Mouse (Mus musculus) megakaryocyte-erythroid progenitor cell, adult 5-6 weeks (primary cell): ENCODE measurements around the gene Prrc2a. TPM values are rescaled to one million over a fixed set of nuclear protein-coding genes. Genes with fewer than 3 reads are reported as not detected.

Experiments
- ATAC-seq: replicated peaks from 2 replicates; pipeline ENCODE4 v1.8.0; 2016; ENCODE audit warnings: mild to moderate bottlenecking, inconsistent platforms; ENCODE audit not compliant: severe bottlenecking, poor library complexity, low FRiP score, low TSS enrichment
- total RNA-seq, 2 experiments: library from RNA; stranded (forward) in 1 of 2; stranded (reverse) in 1 of 2; fragments of 200-1000, 215-1000 nt in 1 of 2; fragments of >200 nt in 1 of 2; fragmentation: Nextera tagmentation in 1 of 2; gene quantifications; 2 replicates each; pipeline ENCODE4 v1.2.3; 2014 to 2017

Prrc2a gene
- total RNA-seq, 2 experiments from 2014 or later: 47.1 to 430 TPM

DNA sequence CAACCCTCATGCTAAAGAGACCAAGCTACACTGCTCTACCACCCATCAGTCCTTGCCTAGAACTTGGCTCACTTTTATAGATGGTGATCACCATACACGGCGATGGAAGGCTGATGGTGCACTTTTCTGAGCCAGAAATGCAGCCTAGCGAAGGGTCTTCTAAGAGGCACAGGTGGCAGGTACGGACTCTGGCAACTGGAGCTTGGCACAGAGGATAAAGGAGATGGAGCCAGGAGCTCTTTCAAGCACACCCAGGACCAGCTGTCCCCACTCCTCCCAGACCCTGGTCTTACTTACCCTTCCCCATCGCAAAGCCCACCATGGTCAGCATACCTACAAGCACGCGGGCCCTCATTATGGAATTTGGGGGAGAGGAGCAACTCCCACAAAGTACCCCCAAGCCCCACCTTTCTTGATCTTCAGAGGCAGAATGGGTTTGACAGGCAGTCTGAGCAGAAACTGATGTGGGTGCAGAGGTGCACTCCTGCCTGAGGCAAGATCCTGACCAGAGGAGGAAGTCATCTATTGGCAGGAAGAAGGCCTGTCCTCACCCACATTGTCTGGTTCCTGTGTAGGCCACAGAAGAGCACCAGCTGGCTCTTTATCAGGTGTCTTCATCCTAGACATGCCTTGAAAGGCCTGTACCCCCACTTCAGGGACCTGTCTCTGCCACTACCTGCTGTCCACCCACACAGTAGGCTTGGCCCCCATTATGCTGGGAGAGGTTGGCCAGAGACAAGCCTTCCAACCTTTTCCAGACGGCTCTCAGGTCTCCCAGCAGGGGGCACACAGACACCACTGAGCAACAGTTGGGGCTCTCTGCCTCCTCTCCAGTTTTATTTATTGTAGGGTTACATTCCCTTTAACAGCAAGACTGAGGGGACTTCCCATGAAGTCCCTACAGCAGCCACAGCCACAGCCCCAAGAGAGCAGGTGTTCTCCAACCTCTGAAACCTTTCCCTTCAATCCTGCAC, 49.4 kb downstream of the Prrc2a start, which contains the start of gene Ly6g5b:
TSS of gene Ly6g5b (minus strand) at position 383 of the 974 bp plus-strand sequence.
- peak; percentile 58; the same call in 1 of the 2 replicates for ATAC-seq

DNA sequence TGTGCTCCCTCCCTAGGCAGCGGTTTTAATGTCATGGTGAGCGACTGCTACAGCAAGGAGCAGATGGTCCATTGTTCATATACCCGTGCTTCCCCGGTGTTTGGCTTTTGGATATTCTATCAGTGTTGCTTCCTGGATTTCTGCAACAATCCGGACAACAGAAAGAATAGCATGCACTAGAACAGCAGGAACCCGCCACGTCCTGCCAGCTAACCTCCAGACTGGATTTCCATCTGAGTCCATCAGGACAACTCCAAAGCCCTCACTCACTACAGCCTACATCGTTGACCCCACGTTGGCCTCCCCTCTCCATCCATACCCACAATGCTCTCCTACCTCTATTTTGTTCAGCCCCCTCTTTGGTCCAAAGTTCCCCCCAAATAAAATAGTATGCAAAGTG, 52.9 kb downstream of the Prrc2a start:
- no peak for ATAC-seq

DNA sequence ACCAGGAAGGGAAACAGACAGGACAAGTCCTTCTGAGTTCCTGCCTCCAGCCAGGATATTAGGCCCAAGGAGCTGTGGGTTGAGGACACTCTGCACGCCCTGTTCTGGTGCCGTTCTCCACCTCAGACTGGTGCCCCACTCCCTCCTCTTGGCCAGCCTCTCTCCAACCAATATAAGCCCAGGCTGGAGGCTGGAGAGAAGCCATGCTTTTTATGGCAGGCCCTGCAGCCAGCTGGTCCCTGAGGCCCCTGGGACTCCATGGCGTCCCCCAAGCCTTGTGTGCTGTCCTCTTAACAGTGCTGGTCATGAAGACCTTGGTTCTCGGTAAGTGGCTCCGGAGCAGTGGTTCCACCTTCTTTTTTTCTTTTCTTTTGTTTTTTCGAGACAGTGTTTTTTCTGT, 56.6 kb downstream of the Prrc2a start, which contains the start of gene Ly6g5c:
TSS of gene Ly6g5c (plus strand) at position 183 of the 400 bp plus-strand sequence.
- no peak for ATAC-seq

DNA sequence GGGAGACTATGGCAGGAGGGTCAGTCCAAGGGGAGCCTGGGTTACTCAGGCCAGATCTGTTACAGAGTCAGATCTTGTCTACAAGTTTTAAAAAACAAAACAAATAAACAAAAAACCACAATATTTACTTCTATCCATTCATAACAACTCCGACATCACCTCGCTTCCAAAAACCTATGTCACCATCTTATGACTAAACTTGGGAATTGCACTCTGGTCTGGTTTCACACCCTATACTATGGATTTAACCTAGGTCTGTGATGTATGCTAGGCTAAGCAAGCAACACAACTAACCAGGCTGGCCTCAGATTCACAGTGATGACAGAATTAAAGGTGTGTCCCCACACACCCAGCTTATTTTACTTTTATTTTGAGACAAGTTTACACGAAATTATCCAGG, 58.2 kb downstream of the Prrc2a start:
- ATAC-seq: no peak

DNA sequence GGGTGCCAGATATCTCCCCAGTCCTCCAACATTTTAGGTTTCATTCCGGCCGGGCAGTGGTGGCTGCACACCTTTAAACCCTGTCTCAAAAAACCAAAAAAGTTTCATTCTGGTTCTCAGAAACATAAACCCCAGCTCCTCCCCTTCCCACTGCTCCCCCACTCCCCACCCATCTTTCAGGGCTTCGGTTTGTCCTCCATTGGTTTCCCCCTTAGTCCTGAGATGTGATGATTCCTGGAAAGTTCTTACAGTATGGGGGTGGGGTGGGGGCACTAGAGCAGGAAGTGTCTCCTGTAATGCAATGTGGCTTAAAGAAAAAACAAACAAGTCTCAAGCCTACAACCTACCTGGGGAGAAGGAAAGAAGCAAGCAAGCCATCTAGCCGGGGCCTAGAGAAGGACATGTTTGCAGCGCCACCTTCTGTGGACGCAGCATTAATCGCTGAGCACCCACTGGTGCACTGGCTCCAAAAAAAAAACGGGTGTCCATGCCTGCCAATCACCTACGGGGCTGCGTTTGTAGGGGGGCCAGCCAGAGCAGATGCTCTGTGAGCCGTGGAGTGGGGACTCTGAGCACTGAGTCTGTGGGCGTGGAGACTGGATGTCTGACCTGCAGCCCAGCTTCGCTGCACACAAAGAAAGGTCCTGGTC, 58.8 kb downstream of the Prrc2a start:
- ATAC-seq: peak; percentile 12; the same call in 1 of the 2 replicates

DNA sequence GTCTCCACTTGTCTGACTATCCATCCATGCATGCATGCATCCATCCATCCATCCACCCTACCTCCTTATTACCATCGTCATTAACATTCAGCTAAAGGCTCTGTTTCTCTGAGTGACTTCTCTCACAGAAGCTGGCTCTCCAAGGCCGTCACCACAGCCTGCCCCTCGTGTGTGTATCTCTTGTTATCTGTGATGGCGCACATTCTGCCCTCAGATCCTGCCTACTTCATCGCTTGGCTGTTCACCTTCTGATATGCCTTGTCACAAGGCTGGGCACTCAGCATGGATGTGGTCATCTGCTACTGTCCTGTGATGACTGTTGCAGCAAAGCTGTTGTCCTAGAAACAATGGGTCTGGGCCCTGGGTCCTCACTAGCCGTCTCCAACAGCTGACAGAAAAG, 59.9 kb downstream of the Prrc2a start:
- peak; percentile 87 for ATAC-seq

DNA sequence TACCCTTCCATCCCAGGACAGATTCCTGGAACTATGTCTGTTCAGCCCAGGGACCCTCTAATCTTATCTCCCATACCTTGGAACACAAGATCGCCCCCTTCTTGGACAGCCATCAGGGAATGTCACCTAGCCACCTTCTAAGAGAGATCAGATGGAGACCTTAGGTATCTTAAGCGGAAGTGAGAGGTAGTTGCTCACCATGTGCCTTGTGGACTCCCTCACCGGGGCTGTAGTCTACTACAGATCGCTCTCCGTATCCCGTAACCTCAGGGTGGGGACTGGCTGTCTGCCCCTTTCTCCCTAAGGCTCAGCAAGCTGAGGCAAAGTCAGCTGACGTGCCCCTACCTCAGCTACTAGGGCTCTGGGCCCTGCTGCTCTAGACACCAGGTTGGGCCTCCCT, 60.6 kb downstream of the Prrc2a start:
- ATAC-seq: no peak

DNA sequence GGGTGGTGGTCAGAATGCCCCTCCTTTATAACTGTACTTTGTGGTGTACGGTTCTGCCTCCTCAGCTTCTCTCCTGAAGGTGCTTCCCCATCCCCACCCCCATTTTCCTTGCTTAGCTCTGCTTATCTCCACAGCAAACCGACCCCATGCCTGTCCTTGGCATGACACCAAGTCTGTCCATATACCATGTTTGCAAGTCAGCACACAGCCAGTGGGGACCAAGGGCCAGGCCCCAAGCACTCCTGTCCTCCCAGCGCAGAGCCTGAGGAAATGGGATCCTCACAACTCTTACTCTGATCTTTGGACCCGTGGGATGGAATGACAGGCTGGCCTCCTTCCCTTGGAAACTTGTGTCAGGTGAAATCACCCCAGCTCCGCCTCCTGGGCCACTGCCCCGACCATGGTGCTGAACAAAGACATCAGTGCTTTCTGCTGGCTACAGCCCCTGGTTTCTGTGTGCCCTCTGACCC, 61.4 kb downstream of the Prrc2a start:
- peak; percentile 29 for ATAC-seq

DNA sequence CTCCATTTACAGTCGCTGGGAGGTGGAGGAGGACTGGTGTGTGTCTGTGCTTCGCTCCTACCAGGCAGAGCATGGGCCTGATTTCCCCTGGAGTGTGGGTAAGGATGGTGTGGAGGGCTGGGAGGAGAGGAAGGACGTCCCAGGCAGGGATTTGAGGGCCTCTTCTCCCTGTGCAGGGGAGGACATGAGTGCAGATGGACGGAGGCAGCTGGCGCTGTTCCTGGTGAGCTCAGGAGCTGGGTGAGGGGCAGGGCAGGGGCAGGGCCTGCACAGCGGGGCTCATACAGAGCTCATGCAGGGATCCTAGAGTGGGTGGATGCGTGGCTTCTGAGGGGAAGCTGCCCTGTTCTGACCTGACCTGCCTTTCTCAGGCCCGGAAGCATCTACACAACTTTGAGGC, 62.4 kb downstream of the Prrc2a start:
- ATAC-seq: no peak

DNA sequence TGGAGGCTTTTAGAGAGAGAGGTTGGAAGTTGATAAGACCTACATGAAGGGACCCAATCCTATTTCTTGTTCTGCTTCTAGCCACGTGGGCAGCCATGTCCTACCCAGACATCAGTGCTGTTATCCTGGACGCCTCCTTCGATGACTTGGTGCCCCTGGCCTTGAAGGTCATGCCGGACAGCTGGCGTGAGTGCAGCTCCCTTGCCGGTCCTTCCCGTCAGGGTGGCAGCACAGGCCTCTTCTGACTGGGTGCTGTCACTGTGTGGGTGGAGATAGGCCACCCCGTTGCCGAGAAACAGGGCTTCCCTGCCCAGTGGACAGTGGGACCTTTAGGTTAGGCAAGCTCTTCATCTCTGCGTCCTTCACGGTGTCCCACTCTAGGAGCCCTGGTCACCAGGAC, 63.5 kb downstream of the Prrc2a start:
- ATAC-seq: no peak

DNA sequence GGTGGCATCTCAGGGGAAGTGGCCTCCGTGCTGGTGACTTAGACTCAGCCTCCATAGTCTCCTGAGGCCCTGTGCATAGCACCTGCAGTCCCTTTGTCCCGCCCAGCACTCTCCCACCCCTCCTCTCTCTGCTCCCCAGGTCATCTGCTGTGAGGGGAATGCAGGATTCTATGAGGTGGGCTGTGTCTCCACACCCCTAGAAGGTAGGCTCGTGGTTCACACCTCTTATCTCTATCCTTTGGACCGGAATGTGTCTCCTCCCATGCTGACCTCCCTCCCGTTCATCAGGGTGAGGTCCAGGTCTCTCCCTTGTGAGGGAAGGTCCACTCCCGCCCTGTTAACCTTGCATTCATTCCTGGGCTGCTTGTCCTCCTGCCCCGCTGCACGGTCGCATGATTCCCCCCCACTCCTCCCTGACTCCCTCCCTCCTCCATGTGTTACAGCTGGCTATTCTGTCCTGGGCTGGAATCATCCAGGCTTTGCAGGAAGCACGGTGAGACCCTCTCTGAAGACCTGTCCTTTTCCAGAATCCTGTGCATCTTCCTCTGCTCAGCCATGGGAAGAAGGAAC, 64.4 kb downstream of the Prrc2a start:
- ATAC-seq: no peak

Other genes starting within 250 kb of the Prrc2a start
Only the 30 nearest of the 38 such genes appear.
- 137 and 213 TPM in 2 replicates for gene Vars, start 163.9 kb downstream of the Prrc2a start, total RNA-seq (2014; fragmentation: Nextera tagmentation)
- gene Vars, start 163.9 kb downstream of the Prrc2a start, total RNA-seq (2017): 226 and 342 TPM in 2 replicates
- gene Vwa7, start 148.3 kb downstream of the Prrc2a start, total RNA-seq (2014; fragmentation: Nextera tagmentation): 0.31 and 0.54 TPM in 2 replicates
- gene Vwa7, start 148.3 kb downstream of the Prrc2a start, total RNA-seq (2017): 0.15 and 0.19 TPM in 2 replicates
- 9.4 and 14.7 TPM in 2 replicates for gene Sapcd1, start 136.9 kb downstream of the Prrc2a start, total RNA-seq (2014; fragmentation: Nextera tagmentation)
- 4.2 TPM in 1 of 2 replicates, not detected in the other for gene Sapcd1, start 136.9 kb downstream of the Prrc2a start, total RNA-seq (2017)
- gene Msh5, start 118.2 kb downstream of the Prrc2a start, total RNA-seq (2014; fragmentation: Nextera tagmentation): 10.0 and 10.6 TPM in 2 replicates
- gene Msh5, start 118.2 kb downstream of the Prrc2a start, total RNA-seq (2017): 2.4 and 3.1 TPM in 2 replicates
- gene Clic1, start 114.9 kb downstream of the Prrc2a start, total RNA-seq (2014; fragmentation: Nextera tagmentation): 126 and 137 TPM in 2 replicates
- 137 and 183 TPM in 2 replicates for gene Clic1, start 114.9 kb downstream of the Prrc2a start, total RNA-seq (2017)
- gene Ddah2, start 105.9 kb downstream of the Prrc2a start, total RNA-seq (2014; fragmentation: Nextera tagmentation): 2.7 and 7.6 TPM in 2 replicates
- 4.6 and 21.4 TPM in 2 replicates for gene Ddah2, start 105.9 kb downstream of the Prrc2a start, total RNA-seq (2017)
- gene Ly6g6c, start 99.5 kb downstream of the Prrc2a start, total RNA-seq (2014; fragmentation: Nextera tagmentation): not detected in 2 replicates
- gene Ly6g6c, start 99.5 kb downstream of the Prrc2a start, total RNA-seq (2017): not detected in 2 replicates
- gene Mpig6b, start 98.7 kb downstream of the Prrc2a start, total RNA-seq (2014; fragmentation: Nextera tagmentation): 0.32 TPM in 1 of 2 replicates, not detected in the other
- gene Mpig6b, start 98.7 kb downstream of the Prrc2a start, total RNA-seq (2017): not detected in 2 replicates
- not detected in 2 replicates for gene Ly6g6e, start 88.0 kb downstream of the Prrc2a start, total RNA-seq (2014; fragmentation: Nextera tagmentation)
- not detected in 2 replicates for gene Ly6g6e, start 88.0 kb downstream of the Prrc2a start, total RNA-seq (2017)
- not detected in 2 replicates for gene Ly6g6d, start 86.8 kb downstream of the Prrc2a start, total RNA-seq (2014; fragmentation: Nextera tagmentation)
- gene Ly6g6d, start 86.8 kb downstream of the Prrc2a start, total RNA-seq (2017): not detected in 2 replicates
- gene Ly6g6f, start 79.3 kb downstream of the Prrc2a start, total RNA-seq (2014; fragmentation: Nextera tagmentation): not detected in 2 replicates
- not detected in 2 replicates for gene Ly6g6f, start 79.3 kb downstream of the Prrc2a start, total RNA-seq (2017)
- gene Abhd16a, start 75.6 kb downstream of the Prrc2a start, total RNA-seq (2014; fragmentation: Nextera tagmentation): 62.9 and 76.7 TPM in 2 replicates
- gene Abhd16a, start 75.6 kb downstream of the Prrc2a start, total RNA-seq (2017): 38.5 and 46.7 TPM in 2 replicates
- not detected in 2 replicates for gene Ly6g5c, start 56.6 kb downstream of the Prrc2a start, total RNA-seq (2014; fragmentation: Nextera tagmentation)
- gene Ly6g5c, start 56.6 kb downstream of the Prrc2a start, total RNA-seq (2017): not detected in 2 replicates
- gene Ly6g5b, start 49.5 kb downstream of the Prrc2a start, total RNA-seq (2014; fragmentation: Nextera tagmentation): 0.42 and 1.1 TPM in 2 replicates
- gene Ly6g5b, start 49.5 kb downstream of the Prrc2a start, total RNA-seq (2017): 0.99 TPM in 1 of 2 replicates, not detected in the other
- 30.4 and 31.5 TPM in 2 replicates for gene Gpank1, start 43.4 kb downstream of the Prrc2a start, total RNA-seq (2014; fragmentation: Nextera tagmentation)
- gene Gpank1, start 43.4 kb downstream of the Prrc2a start, total RNA-seq (2017): 36.2 and 37.7 TPM in 2 replicates
- 340 and 451 TPM in 2 replicates for gene Csnk2b, start 42.8 kb downstream of the Prrc2a start, total RNA-seq (2014; fragmentation: Nextera tagmentation)
- gene Csnk2b, start 42.8 kb downstream of the Prrc2a start, total RNA-seq (2017): 319 and 482 TPM in 2 replicates
- 0.70 and 6.3 TPM in 2 replicates for gene D17H6S53E, start 38.5 kb downstream of the Prrc2a start, total RNA-seq (2014; fragmentation: Nextera tagmentation)
- gene D17H6S53E, start 38.5 kb downstream of the Prrc2a start, total RNA-seq (2017): 4.4 and 9.0 TPM in 2 replicates
- gene Apom, start 32.8 kb downstream of the Prrc2a start, total RNA-seq (2014; fragmentation: Nextera tagmentation): not detected in 2 replicates
- not detected in 2 replicates for gene Apom, start 32.8 kb downstream of the Prrc2a start, total RNA-seq (2017)
- 158 TPM in 2 replicates for gene Bag6, start 29.7 kb downstream of the Prrc2a start, total RNA-seq (2014; fragmentation: Nextera tagmentation)
- gene Bag6, start 29.7 kb downstream of the Prrc2a start, total RNA-seq (2017): 63.3 and 105 TPM in 2 replicates
- not detected in 2 replicates for gene Aif1, start 11.2 kb upstream of the Prrc2a start, total RNA-seq (2014; fragmentation: Nextera tagmentation)
- gene Aif1, start 11.2 kb upstream of the Prrc2a start, total RNA-seq (2017): 7.4 TPM in 1 of 2 replicates, not detected in the other
- not detected in 2 replicates for gene Lst1, start 23.5 kb upstream of the Prrc2a start, total RNA-seq (2014; fragmentation: Nextera tagmentation)
- gene Lst1, start 23.5 kb upstream of the Prrc2a start, total RNA-seq (2017): 15.8 TPM in 1 of 2 replicates, not detected in the other
- gene Ltb, start 29.5 kb upstream of the Prrc2a start, total RNA-seq (2014; fragmentation: Nextera tagmentation): 5.5 and 12.6 TPM in 2 replicates
- 1.3 TPM in 1 of 2 replicates, not detected in the other for gene Ltb, start 29.5 kb upstream of the Prrc2a start, total RNA-seq (2017)
- 1.8 TPM in 1 of 2 replicates, not detected in the other for gene Tnf, start 37.1 kb upstream of the Prrc2a start, total RNA-seq (2014; fragmentation: Nextera tagmentation)
- 0.88 and 7.7 TPM in 2 replicates for gene Tnf, start 37.1 kb upstream of the Prrc2a start, total RNA-seq (2017)
- 0.45 TPM in 1 of 2 replicates, not detected in the other for gene Lta, start 40.5 kb upstream of the Prrc2a start, total RNA-seq (2014; fragmentation: Nextera tagmentation)
- gene Lta, start 40.5 kb upstream of the Prrc2a start, total RNA-seq (2017): not detected in 2 replicates
- gene Gm16181, start 55.9 kb upstream of the Prrc2a start, total RNA-seq (2014; fragmentation: Nextera tagmentation): not detected in 2 replicates
- gene Gm16181, start 55.9 kb upstream of the Prrc2a start, total RNA-seq (2017): not detected in 2 replicates
- gene Atp6v1g2, start 68.8 kb upstream of the Prrc2a start, total RNA-seq (2014; fragmentation: Nextera tagmentation): 4.5 and 8.0 TPM in 2 replicates
- gene Atp6v1g2, start 68.8 kb upstream of the Prrc2a start, total RNA-seq (2017): 0.99 and 2.2 TPM in 2 replicates
- 8.8 and 10.1 TPM in 2 replicates for gene Nfkbil1, start 70.9 kb upstream of the Prrc2a start, total RNA-seq (2014; fragmentation: Nextera tagmentation)
- gene Nfkbil1, start 70.9 kb upstream of the Prrc2a start, total RNA-seq (2017): 3.5 and 10.1 TPM in 2 replicates
- gene Ddx39b, start 76.8 kb upstream of the Prrc2a start, total RNA-seq (2014; fragmentation: Nextera tagmentation): 488 and 550 TPM in 2 replicates
- 211 and 221 TPM in 2 replicates for gene Ddx39b, start 76.8 kb upstream of the Prrc2a start, total RNA-seq (2017)
- gene H2-D1, start 97.8 kb upstream of the Prrc2a start, total RNA-seq (2014; fragmentation: Nextera tagmentation): 237 and 344 TPM in 2 replicates
- 289 and 334 TPM in 2 replicates for gene H2-D1, start 97.8 kb upstream of the Prrc2a start, total RNA-seq (2017)
- gene H2-Q1, start 155.5 kb upstream of the Prrc2a start, total RNA-seq (2014; fragmentation: Nextera tagmentation): not detected in 2 replicates
- gene H2-Q1, start 155.5 kb upstream of the Prrc2a start, total RNA-seq (2017): not detected in 2 replicates